Mouse (Mus musculus): ENCODE results near the gene Slit3. TPM values are rescaled to one million over a fixed set of nuclear protein-coding genes. Genes with fewer than 3 reads are reported as not detected.
A peak's percentile ranks its signal among the peaks of the same experiment; 100 is the strongest.

The Slit3 gene
- polyA plus RNA-seq, 1 experiment from 2014 or later: 54.1 TPM

DNA sequence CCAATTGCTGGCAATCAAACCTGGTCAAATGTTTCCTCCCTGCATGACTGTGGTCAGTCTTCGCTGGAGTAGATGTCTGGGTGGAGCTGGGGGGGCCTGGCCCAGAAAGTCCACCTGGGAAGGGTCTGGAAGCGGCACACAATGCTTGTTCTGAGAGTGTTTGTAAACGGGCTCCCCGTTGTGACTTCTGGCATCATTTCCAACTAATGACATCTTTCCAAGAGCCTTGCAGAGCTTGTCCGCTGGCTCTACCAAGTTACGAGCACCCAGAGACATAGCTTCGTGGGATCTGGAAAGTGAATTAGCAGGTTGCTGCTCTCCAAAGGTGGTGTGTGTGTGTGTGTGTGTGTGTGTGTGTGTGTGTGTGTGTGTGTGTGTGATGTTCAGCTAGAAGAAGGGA lies 268.3 kb downstream of the Slit3 start:
- no peak overlapping the region for H3K4me3 ChIP-seq
- no peak for DNase-seq (ENCODE audit: low spot score)
- no peaks in the 10 kb centered on the region for H3K27me3 ChIP-seq (ENCODE audit: insufficient read depth, poor library complexity, severe bottlenecking)
- no peak overlapping the region for H3K27ac ChIP-seq
- H3K4me1 ChIP-seq (replicated peaks): peaks cover 18% of the 10 kb centered on the region
- WGBS: 83% methylated on average over 7 of the region's 7 CpGs
- H3K36me3 ChIP-seq: no peaks in the 10 kb centered on the region
- no peaks in the 10 kb centered on the region for H3K9me3 ChIP-seq

DNA sequence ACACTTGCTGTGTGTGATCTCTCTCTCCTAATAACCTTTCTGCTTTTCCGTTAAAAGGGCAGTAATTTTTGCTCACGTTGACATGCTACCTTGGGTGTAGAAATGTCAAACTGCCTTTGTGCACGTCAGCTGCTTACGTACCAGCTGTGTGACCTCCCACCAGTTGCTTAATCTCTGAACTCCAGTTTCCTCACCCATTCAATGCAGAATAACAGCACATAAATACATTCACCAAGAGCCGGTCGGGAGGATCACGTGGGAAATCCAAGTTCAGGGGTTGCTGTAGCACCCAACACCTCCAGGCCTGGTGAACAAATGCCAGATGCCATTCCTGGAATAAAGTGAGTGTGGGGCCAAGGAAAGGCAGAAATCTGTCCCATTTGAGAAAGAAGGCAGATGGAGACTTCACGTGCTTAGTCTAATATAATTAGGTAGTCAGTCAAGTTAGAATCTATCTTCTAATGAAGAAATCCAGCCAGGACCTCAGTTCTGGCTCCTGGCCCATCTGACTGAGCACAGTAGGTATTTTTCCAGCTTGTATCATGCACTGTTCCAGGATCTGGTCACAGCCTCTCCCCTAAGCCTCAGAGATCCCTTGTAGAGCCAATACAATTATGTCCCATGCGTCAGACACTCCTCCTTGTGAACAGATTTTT lies 268.9 kb downstream of the Slit3 start:
- H3K4me3 ChIP-seq: no peak overlapping the region
- H3K9me3 ChIP-seq: no peaks in the 10 kb centered on the region
- H3K27ac ChIP-seq: no peak overlapping the region
- no peak for DNase-seq (ENCODE audit: low spot score)
- WGBS: 79% methylated on average over 9 of the region's 9 CpGs
- no peaks in the 10 kb centered on the region for H3K36me3 ChIP-seq
- peaks cover 16% of the 10 kb centered on the region for H3K4me1 ChIP-seq (replicated peaks)
- no peaks in the 10 kb centered on the region for H3K27me3 ChIP-seq (ENCODE audit: insufficient read depth, poor library complexity, severe bottlenecking)

GRCm38 (mm10) chr11:35393815-35394214 lies 272.8 kb downstream of the Slit3 start:
- WGBS: 67% methylated on average over 5 of the region's 5 CpGs
- Histone ChIP-seq H3K27me3 (ENCODE audit: insufficient read depth, poor library complexity, severe bottlenecking) (no peaks in the 10 kb centered on the region), H3K4me3 (no peak overlapping the region), H3K4me1 (replicated peaks) (no peaks in the 10 kb centered on the region; the same call in 1 of the 2 replicates), H3K36me3 (no peaks in the 10 kb centered on the region), H3K9me3 (no peaks in the 10 kb centered on the region), H3K27ac (no peak overlapping the region; the same call in 1 of the 2 replicates)
- no peak for DNase-seq (ENCODE audit: low spot score)

- WGBS: 72% methylated on average over 8 of the region's 8 CpGs
Measured at GRCm38 (mm10) chr11:35395376-35395775, 274.4 kb downstream of the Slit3 start.

GRCm38 (mm10) chr11:35398353-35398752 lies 277.3 kb downstream of the Slit3 start:
- Histone ChIP-seq H3K27ac (no peak overlapping the region), H3K36me3 (no peaks in the 10 kb centered on the region), H3K27me3 (ENCODE audit: insufficient read depth, poor library complexity, severe bottlenecking) (no peaks in the 10 kb centered on the region), H3K9me3 (no peaks in the 10 kb centered on the region), H3K4me1 (replicated peaks) (no peaks in the 10 kb centered on the region; the same call in 1 of the 2 replicates), H3K4me3 (no peak overlapping the region)
- 87% methylated on average over 5 of the region's 5 CpGs for WGBS
- DNase-seq (ENCODE audit: low spot score): no peak

More at GRCm38 (mm10) chr11:35395376-35395775, 274.4 kb downstream of the Slit3 start:
- Histone ChIP-seq H3K4me1 (replicated peaks) (no peaks in the 10 kb centered on the region; the same call in 1 of the 2 replicates), H3K36me3 (no peaks in the 10 kb centered on the region), H3K9me3 (no peaks in the 10 kb centered on the region), H3K27me3 (ENCODE audit: insufficient read depth, poor library complexity, severe bottlenecking) (no peaks in the 10 kb centered on the region), H3K27ac (no peak overlapping the region), H3K4me3 (no peak overlapping the region)
- no peak for DNase-seq (ENCODE audit: low spot score)

- H3K27ac ChIP-seq: no peak overlapping the region
- H3K9me3 ChIP-seq: no peaks in the 10 kb centered on the region
- 89% methylated on average over 9 of the region's 9 CpGs for WGBS
- peaks cover 19% of the 10 kb centered on the region for H3K27me3 ChIP-seq (ENCODE audit: insufficient read depth, poor library complexity, severe bottlenecking)
- no peak overlapping the region for H3K4me3 ChIP-seq
- peaks cover 24% of the 10 kb centered on the region for H3K4me1 ChIP-seq (replicated peaks)
- H3K36me3 ChIP-seq: no peaks in the 10 kb centered on the region
- no peak for DNase-seq (ENCODE audit: low spot score)
Measured at GRCm38 (mm10) chr11:35403516-35403915, 282.5 kb downstream of the Slit3 start.

DNA sequence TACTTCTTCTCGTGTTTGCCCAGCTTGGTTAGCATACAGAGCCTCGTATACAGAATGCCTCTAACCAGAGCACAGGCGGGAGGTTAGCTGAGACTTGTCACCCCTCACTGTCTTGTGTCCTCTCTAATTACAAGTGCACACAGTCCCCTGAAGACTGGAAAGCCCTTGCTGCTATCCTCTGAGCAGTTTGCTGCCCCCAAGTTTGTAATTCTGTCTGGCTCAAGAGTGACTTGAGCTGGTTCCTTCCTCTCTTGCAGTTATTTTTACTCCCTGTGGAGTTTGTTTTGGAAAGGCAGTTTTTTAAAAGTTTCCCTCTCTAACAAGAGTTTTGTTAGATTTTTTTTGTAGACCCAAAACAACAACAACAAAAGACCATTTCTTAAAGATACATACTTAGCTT lies 285.0 kb downstream of the Slit3 start:
- DNase-seq (ENCODE audit: low spot score): no peak
- peaks cover 19% of the 10 kb centered on the region for H3K27me3 ChIP-seq (ENCODE audit: insufficient read depth, poor library complexity, severe bottlenecking)

GRCm38 (mm10) chr11:35406522-35406921 lies 285.5 kb downstream of the Slit3 start:
- Histone ChIP-seq H3K9me3 (no peaks in the 10 kb centered on the region), H3K36me3 (no peaks in the 10 kb centered on the region), H3K27ac (peak overlapping the region; percentile 60), H3K27me3 (ENCODE audit: insufficient read depth, poor library complexity, severe bottlenecking) (peaks cover 19% of the 10 kb centered on the region), H3K4me3 (no peak overlapping the region), H3K4me1 (replicated peaks) (peaks cover 24% of the 10 kb centered on the region)
- no peak for DNase-seq (ENCODE audit: low spot score)
- 62% methylated on average over 6 of the region's 6 CpGs for WGBS

More for the DNA sequence above, 285.0 kb downstream of the Slit3 start:
- Histone ChIP-seq H3K9me3 (no peaks in the 10 kb centered on the region), H3K36me3 (no peaks in the 10 kb centered on the region), H3K27ac (no peak overlapping the region), H3K4me3 (no peak overlapping the region), H3K4me1 (replicated peaks) (peaks cover 24% of the 10 kb centered on the region)
- 25% methylated on average over 3 of the region's 3 CpGs for WGBS

DNA sequence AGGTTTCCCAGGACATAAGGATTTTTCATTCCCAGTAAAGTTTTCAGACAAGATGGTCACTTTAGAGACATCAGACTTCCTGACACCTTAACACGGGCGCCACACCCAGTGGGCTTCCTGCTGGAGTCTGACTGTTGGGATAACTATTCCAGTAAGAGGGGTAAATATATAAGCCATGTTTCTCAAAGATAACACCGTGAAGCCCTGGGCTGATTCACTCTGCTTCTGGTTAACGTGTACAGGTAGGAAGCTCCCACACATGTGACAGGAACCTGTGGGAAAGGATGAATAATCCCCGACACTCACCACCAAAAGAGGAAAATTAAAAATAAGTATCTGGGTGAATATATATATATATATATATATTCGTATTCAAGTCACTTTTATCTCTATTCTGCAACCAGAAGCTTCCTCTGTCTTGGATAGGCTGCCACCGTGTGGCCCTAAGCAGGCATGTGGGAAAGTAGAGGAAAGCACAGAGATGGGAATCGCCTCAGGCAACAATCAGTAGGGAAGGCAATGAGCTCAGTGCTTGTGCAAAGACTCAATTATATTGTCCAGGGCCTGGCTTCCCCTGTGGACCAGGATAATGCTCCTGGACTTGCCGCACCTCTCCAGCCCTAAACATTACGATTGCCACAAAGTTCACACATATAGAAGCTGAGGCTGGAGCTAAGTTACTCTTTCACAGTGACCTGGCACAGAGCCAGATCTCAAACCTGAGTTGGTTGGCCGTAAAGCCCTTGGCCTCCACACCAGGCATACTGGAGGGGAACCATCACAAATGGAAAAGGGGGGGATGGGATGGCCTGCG lies 286.5 kb downstream of the Slit3 start:
- Histone ChIP-seq H3K4me3 (no peak overlapping the region), H3K4me1 (replicated peaks) (peaks cover 24% of the 10 kb centered on the region), H3K9me3 (no peaks in the 10 kb centered on the region), H3K27me3 (ENCODE audit: insufficient read depth, poor library complexity, severe bottlenecking) (peaks cover 19% of the 10 kb centered on the region), H3K36me3 (no peaks in the 10 kb centered on the region), H3K27ac (0 out of 2 replicates have a peak overlapping the region, but pooled peaks have one; percentile 60)
- DNase-seq (ENCODE audit: low spot score): peak; percentile 63
- WGBS: 69% methylated on average over 12 of the region's 12 CpGs

DNA sequence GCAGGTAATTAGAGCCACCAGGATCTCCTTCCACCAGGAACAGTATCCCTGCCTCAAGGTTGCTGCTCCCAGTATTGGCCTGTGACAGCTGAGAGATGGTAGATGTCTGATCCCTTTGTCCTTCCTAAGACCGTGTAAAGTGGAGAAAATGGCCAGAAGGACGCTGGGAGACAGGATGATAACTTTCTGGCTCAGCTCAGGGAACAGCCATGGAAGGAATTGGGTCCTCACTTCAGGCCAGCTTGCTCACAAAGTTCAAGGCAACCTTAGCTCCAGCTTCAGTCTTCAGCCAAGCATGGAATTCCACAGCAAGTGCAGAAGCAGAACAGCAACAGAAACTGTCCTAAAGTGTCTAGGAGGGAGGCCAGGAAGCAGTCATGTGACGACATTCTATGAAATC lies 289.4 kb downstream of the Slit3 start:
- no peaks in the 10 kb centered on the region for H3K36me3 ChIP-seq
- H3K4me3 ChIP-seq: no peak overlapping the region
- H3K27me3 ChIP-seq (ENCODE audit: insufficient read depth, poor library complexity, severe bottlenecking): peaks cover 8% of the 10 kb centered on the region
- no peak overlapping the region for H3K27ac ChIP-seq
- peaks cover 20% of the 10 kb centered on the region for H3K4me1 ChIP-seq (replicated peaks)
- WGBS: 79% methylated on average over 3 of the region's 3 CpGs
- DNase-seq (ENCODE audit: low spot score): no peak
- H3K9me3 ChIP-seq: no peaks in the 10 kb centered on the region

DNA sequence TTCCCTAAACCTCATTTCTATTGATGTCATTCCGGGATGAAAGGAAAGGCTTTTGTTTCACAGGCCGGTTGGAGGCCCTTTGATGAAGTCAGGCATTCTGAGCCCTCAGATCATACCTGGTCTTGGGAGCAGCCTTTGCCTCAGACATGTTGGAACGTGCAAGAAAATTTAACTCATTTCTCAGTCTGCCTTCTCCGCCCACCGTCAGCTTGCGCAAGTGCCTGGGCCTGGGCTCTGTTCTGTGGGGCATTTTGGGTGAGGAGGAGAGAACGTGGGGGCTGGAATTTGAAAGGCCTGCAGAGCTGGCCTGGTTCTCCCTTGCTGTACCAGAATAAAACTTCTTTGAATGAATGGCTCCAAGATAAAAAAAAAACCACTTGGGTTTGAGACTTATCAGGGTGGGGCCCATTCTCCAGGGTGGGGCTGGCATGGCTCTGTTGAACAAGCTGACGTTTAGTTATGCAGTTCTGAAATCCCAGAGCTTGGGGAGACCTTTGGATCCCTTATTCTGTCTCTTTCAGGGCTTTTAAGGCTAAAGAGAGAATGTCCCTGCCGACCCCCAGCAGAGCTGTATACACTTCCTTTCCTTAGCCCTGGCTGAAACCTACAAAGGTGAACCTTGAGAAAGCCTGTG lies 294.9 kb downstream of the Slit3 start:
- Histone ChIP-seq H3K27ac (peak overlapping the region; percentile 53; the same call in 1 of the 2 replicates), H3K4me1 (replicated peaks) (peaks cover 22% of the 10 kb centered on the region), H3K4me3 (no peak overlapping the region), H3K27me3 (ENCODE audit: insufficient read depth, poor library complexity, severe bottlenecking) (no peaks in the 10 kb centered on the region), H3K36me3 (no peaks in the 10 kb centered on the region), H3K9me3 (no peaks in the 10 kb centered on the region)
- DNase-seq (ENCODE audit: low spot score): no peak
- WGBS: 48% methylated on average over 9 of the region's 9 CpGs

DNA sequence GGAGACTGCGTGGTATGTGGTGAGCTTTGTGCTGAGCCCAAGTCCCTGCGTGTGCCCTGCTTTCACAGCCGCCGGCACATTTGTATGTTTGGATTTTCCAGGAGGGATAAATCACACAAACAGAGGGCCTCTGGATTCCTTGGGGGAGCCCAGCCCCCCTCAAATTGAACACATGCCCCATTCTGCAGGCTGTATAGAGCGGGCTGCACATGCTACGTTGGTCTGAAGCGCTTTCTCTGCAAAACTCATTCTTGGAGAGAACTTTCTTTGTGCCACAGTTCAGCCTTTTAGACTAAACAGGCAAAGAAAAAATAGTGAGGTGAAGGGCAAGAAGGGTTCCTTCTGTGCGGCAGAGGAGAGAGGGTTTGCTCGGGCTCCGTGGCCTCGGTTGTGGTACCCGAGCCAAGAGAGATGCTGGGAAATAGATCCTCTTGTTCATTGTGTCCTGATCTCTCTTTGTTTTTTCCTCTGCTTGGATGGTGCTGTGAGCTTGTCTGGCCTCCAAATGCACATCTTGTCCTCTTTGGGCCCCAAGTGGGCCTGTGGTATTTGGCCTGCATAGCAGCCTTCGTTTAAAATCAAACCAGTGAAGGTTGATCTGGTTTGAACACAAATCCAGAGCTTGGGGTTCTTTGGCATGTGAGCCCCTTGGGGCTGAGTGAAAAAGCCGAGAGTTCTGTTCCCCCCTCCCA lies 295.5 kb downstream of the Slit3 start:
- Histone ChIP-seq H3K27me3 (ENCODE audit: insufficient read depth, poor library complexity, severe bottlenecking) (no peaks in the 10 kb centered on the region), H3K27ac (peak overlapping the region; percentile 53), H3K9me3 (no peaks in the 10 kb centered on the region), H3K4me3 (no peak overlapping the region), H3K4me1 (replicated peaks) (peaks cover 22% of the 10 kb centered on the region), H3K36me3 (no peaks in the 10 kb centered on the region)
- DNase-seq (ENCODE audit: low spot score): no peak
- 64% methylated on average over 14 of the region's 14 CpGs for WGBS

Measured in hindbrain, embryonic 10.5 days (tissue).